Mouse (Mus musculus) ES-E14 (cell line): ENCODE measurements at regions not wholly inside any gene's neighbourhood (a gene's known extent, or its start where the extent isn't known, plus 50 kb on each side); places are given as distances from the start of the nearest gene placed in this dataset.

Source experiments
- DNase-seq: peaks from one replicate; pipeline ENCODE4 v3.0.0-alpha.2; 2013; ENCODE audit warnings: low read depth, low spot score
- H3K27ac ChIP-seq: 2 replicates; pipeline ENCODE4 v1.5.1; 2012; ENCODE audit warnings: low read depth, mild to moderate bottlenecking, low read length, moderate library complexity, mixed read lengths; ENCODE audit not compliant: poor library complexity, insufficient read depth, severe bottlenecking
- H3K36me3 ChIP-seq: 2 replicates; pipeline ENCODE4 v1.6.1; 2012; ENCODE audit warnings: mild to moderate bottlenecking, low read length, moderate library complexity, mixed read lengths; ENCODE audit not compliant: control insufficient read depth, poor library complexity, insufficient read depth, severe bottlenecking
- H3K4me1 ChIP-seq, 2 experiments: fragments of 150-350 bp in 1 of 2; sonication (generic) in 1 of 2; 2 replicates each; pipeline ENCODE4 v1.6.1; 2012; ENCODE audit warnings: low read length in 2 of 2, mild to moderate bottlenecking in 1 of 2, mixed read lengths in 1 of 2; ENCODE audit not compliant: control insufficient read depth in 2 of 2, insufficient read depth in 2 of 2, poor library complexity in 1 of 2
- H3K4me3 ChIP-seq, 2 experiments: fragments of 150-350 bp in 1 of 2; sonication (generic) in 1 of 2; 2 replicates each; pipeline ENCODE4 v1.5.1; 2012; ENCODE audit warnings: low read length in 2 of 2, low read depth in 1 of 2, mild to moderate bottlenecking in 1 of 2, mixed read lengths in 1 of 2; ENCODE audit not compliant: insufficient read depth in 1 of 2, poor library complexity in 1 of 2, severe bottlenecking in 1 of 2
- H3K9ac ChIP-seq: 2 replicates; pipeline ENCODE4 v1.6.1; 2012; ENCODE audit warnings: low read depth, mild to moderate bottlenecking, low read length, mixed read lengths; ENCODE audit not compliant: poor library complexity, insufficient read depth, severe bottlenecking
- H3K9me3 ChIP-seq: fragments of 150-350 bp; sonication (generic); 2 replicates; pipeline ENCODE4 v1.6.1; 2012; ENCODE audit warnings: low read depth, mild to moderate bottlenecking, low read length; ENCODE audit not compliant: control insufficient read depth, insufficient read depth
- CHD2 ChIP-seq: IDR thresholded peaks from 2 replicates; pipeline ENCODE4 v1.6.1; 2014; ENCODE audit warnings: mild to moderate bottlenecking, low read depth, low read length, inconsistent platforms
- HCFC1 ChIP-seq: IDR thresholded peaks from 2 replicates; pipeline ENCODE4 v1.6.1; 2012; ENCODE audit warnings: low read length, inconsistent platforms, borderline replicate concordance; ENCODE audit not compliant: insufficient read depth
- MAFK ChIP-seq: IDR thresholded peaks from 2 replicates; pipeline ENCODE4 v1.6.1; 2014; ENCODE audit warnings: mild to moderate bottlenecking, low read depth, low read length, inconsistent platforms; ENCODE audit not compliant: insufficient read depth
- ZC3H11A ChIP-seq: IDR thresholded peaks from 2 replicates; pipeline ENCODE4 v1.6.1; 2012; ENCODE audit warnings: low read depth, mild to moderate bottlenecking, inconsistent platforms, low read length, borderline replicate concordance
- ZNF384 ChIP-seq: IDR thresholded peaks from 2 replicates; pipeline ENCODE4 v1.6.1; 2012; ENCODE audit warnings: low read depth, low read length, inconsistent platforms
- in situ Hi-C, 2 experiments: fragments of 600-800 bp; cut with MboI; formaldehyde crosslinking; loops; one replicate each; pipeline ENCODE4 v1.15.1; 2025; ENCODE audit warnings: low sequenced_read_pairs in 2 of 2, inconsistent platforms in 1 of 2; ENCODE audit not compliant: unreplicated experiment in 2 of 2

GRCm38 (mm10) chr5:69802101-69802500 lies 210.0 kb upstream of the Gnpda2 start:
- no peaks in the 10 kb centered on the region for H3K9me3 ChIP-seq
- H3K36me3 ChIP-seq, result no peaks in the 10 kb centered on the region
- H3K4me1 ChIP-seq, result no peaks in the 10 kb centered on the region
- no peak for TF ChIP-seq CHD2
- no peak for TF ChIP-seq ZC3H11A
- TF ChIP-seq HCFC1, result no peak
- TF ChIP-seq ZNF384, result no peak
- no peak for TF ChIP-seq MAFK
- H3K27ac ChIP-seq, result no peak overlapping the region
- no peak for DNase-seq
- no peak overlapping the region for H3K9ac ChIP-seq
- in situ Hi-C loops, result no loop called here
- H3K4me3 ChIP-seq, result no peak overlapping the region

- in situ Hi-C loops, result no loop called here
- DNase-seq, result no peak
- H3K9ac ChIP-seq, result no peak overlapping the region
- no peaks in the 10 kb centered on the region for H3K36me3 ChIP-seq
- TF ChIP-seq CHD2, result no peak
- no peak for TF ChIP-seq HCFC1
- TF ChIP-seq MAFK, result no peak
- no peak for TF ChIP-seq ZC3H11A
- TF ChIP-seq ZNF384, result no peak
- no peak overlapping the region for H3K4me3 ChIP-seq
- no peak overlapping the region for H3K27ac ChIP-seq
- no peaks in the 10 kb centered on the region for H3K4me1 ChIP-seq
- no peaks in the 10 kb centered on the region for H3K9me3 ChIP-seq
These were observed 203.2 kb upstream of the Gnpda2 start for GRCm38 (mm10) chr5:69795316-69795715.

GRCm38 (mm10) chr5:69794641-69795040 lies 202.5 kb upstream of the Gnpda2 start:
- in situ Hi-C loops, result no loop called here
- DNase-seq, result no peak
- H3K36me3 ChIP-seq, result no peaks in the 10 kb centered on the region
- TF ChIP-seq ZNF384, result no peak
- TF ChIP-seq CHD2, result no peak
- TF ChIP-seq ZC3H11A, result no peak
- TF ChIP-seq MAFK, result no peak
- TF ChIP-seq HCFC1, result no peak
- no peak overlapping the region for H3K4me3 ChIP-seq
- H3K4me1 ChIP-seq, result no peaks in the 10 kb centered on the region
- no peaks in the 10 kb centered on the region for H3K9me3 ChIP-seq
- H3K27ac ChIP-seq, result no peak overlapping the region
- no peak overlapping the region for H3K9ac ChIP-seq

DNA sequence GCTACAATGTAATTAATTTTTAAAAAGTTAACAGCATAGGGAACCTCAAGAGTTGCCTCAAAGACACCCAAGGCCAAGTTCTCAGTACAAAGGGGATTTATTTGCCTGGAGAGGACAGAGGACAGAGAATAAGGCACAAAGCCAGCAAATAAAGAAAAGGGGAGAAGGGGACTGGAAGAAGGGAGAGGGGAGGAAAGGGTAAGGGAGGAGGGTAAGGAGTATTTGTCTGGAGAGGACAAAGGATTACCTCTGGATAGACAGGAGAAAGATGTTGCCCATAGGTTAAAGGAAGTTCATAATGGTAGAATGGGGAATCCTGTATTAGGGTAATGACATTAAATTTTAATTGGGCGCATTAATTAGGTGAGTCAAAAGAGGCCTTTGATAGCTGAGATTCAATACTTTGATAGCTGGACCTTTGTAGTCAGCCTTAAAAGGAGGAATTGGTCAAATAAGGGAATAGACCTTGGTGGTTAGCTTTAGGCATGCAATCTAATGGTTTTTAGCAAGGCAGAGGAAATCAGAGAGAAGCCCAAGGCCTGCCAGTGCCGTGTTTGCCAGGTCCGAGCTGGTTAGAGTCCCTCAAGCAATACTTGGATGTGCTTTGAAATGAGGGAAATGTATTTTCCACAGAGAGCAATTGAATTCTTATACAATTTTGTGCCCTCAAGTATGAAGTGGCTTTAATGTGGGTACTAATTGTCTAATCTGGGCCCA lies 164.8 kb upstream of the Gnpda2 start:
- H3K4me3 ChIP-seq, result no peak overlapping the region
- no peak overlapping the region for H3K27ac ChIP-seq
- TF ChIP-seq ZC3H11A, result no peak
- no peak for TF ChIP-seq MAFK
- no peak for TF ChIP-seq HCFC1
- TF ChIP-seq ZNF384, result no peak
- TF ChIP-seq CHD2, result no peak
- DNase-seq, result no peak
- H3K9me3 ChIP-seq, result no peaks in the 10 kb centered on the region
- in situ Hi-C loops, result no loop called here
- H3K4me1 ChIP-seq, result no peaks in the 10 kb centered on the region
- no peak overlapping the region for H3K9ac ChIP-seq
- no peaks in the 10 kb centered on the region for H3K36me3 ChIP-seq

GRCm38 (mm10) chr5:69756360-69756759 lies 164.2 kb upstream of the Gnpda2 start:
- TF ChIP-seq HCFC1 (no peak), ZNF384 (no peak), MAFK (no peak), CHD2 (no peak), ZC3H11A (no peak)
- H3K9ac ChIP-seq, result no peak overlapping the region
- in situ Hi-C loops, result no loop called here
- H3K27ac ChIP-seq, result no peak overlapping the region
- H3K36me3 ChIP-seq, result no peaks in the 10 kb centered on the region
- H3K4me1 ChIP-seq, result no peaks in the 10 kb centered on the region
- no peak overlapping the region for H3K4me3 ChIP-seq
- no peak for DNase-seq
- no peaks in the 10 kb centered on the region for H3K9me3 ChIP-seq
